Mouse (Mus musculus) heart, adult 2 months (tissue): ENCODE data around the gene Rgl1. TPM values are rescaled to one million over a fixed set of nuclear protein-coding genes. Genes with fewer than 3 reads are reported as not detected.

Source experiments
- DNase-seq, 2 experiments: peaks; one replicate each; pipeline ENCODE4 v3.0.0; 2021
- H3K27ac ChIP-seq: fragments of 200-600 bp; 2 replicates; pipeline ENCODE4 v1.8.1; 2022
- H3K27me3 ChIP-seq: fragments of 200-500 bp; 2 replicates; pipeline ENCODE4 v1.6.1; 2012; ENCODE audit warnings: mild to moderate bottlenecking, low read length, inconsistent platforms, mixed read lengths; ENCODE audit not compliant: control insufficient read depth, insufficient read depth
- H3K36me3 ChIP-seq: fragments of 200-500 bp; 2 replicates; pipeline ENCODE4 v1.6.1; 2012; ENCODE audit warnings: low read length, inconsistent platforms; ENCODE audit not compliant: control insufficient read depth, insufficient read depth
- H3K4me1 ChIP-seq: fragments of 200-500 bp; 2 replicates; pipeline ENCODE4 v1.6.1; 2011; ENCODE audit warnings: low read length; ENCODE audit not compliant: control insufficient read depth, insufficient read depth
- H3K4me3 ChIP-seq: fragments of 200-600 bp; 2 replicates; pipeline ENCODE4 v1.8.1; 2022
- H3K79me2 ChIP-seq: fragments of 200-500 bp; replicated peaks from 2 replicates; pipeline ENCODE4 v1.6.1; 2012; ENCODE audit warnings: mild to moderate bottlenecking, inconsistent platforms, low read length, moderate library complexity, mixed read lengths; ENCODE audit not compliant: control insufficient read depth, insufficient read depth
- H3K9ac ChIP-seq: fragments of 200-500 bp; 2 replicates; pipeline ENCODE4 v1.6.1; 2012; ENCODE audit warnings: low read depth, mild to moderate bottlenecking, control low read depth, inconsistent platforms, low read length, mixed read lengths
- CTCF ChIP-seq: fragments of 200-600 bp; IDR thresholded peaks from 2 replicates; pipeline ENCODE4 v1.8.1; 2022; ENCODE audit warnings: antibody characterized with exemption, mild to moderate bottlenecking, moderate library complexity
- EP300 ChIP-seq: fragments of 200-500 bp; IDR thresholded peaks from 2 replicates; pipeline ENCODE4 v1.6.1; 2011; ENCODE audit warnings: low read depth, low read length, control low read depth; ENCODE audit not compliant: insufficient read depth
- POLR2A ChIP-seq: fragments of 200-500 bp; IDR thresholded peaks from 2 replicates; pipeline ENCODE4 v1.6.1; 2011; ENCODE audit warnings: mild to moderate bottlenecking, low read depth, low read length, control low read depth; ENCODE audit not compliant: insufficient read depth
- WGBS: fragments of 180-500 bp; shearing (Covaris S2); methylation state at CpG from one replicate; pipeline ENCODE4 v1.1.7; 2018; 5-methylcytosine and 5-hydroxymethylcytosine counted together
- intact Hi-C: fragments of 180-260 bp; cut with DNase I; formaldehyde crosslinking; loops from one replicate; pipeline ENCODE4 v1.15.1; 2025
- polyA plus RNA-seq: library from polyadenylated mRNA; depleted of rRNA; stranded (reverse); fragments of >200 nt; gene quantifications from 2 replicates; pipeline ENCODE4 v1.2.3, GENCODE M21; 2012
- total RNA-seq, 2 experiments: library from RNA; stranded (reverse); gene quantifications; 2 replicates each; pipeline ENCODE4 v1.2.3; 2021

Rgl1 gene
- total and polyA plus RNA-seq, 3 experiments = 14.9 to 33.2 (median 28.4) TPM

DNA sequence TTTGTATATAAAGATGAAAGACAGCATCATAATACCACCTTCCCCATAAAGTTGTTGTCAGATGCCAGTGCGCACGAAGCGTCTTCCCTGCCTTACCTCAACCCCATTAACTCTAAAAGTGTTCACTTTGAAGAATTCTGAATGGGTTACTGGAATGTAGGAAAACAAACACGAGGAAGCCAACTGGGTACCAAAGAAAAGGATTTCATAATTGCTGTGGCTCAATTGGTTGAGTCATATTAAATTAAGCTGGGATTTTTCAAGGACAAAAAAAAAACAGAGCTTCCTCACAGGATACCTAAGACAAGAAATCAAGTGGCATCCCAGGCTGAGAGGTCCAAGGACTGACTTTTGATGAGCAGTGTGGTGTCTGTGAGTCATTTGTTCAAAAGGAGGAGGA lies 144.5 kb downstream of the Rgl1 start:
- 84% methylated on average over 4 of the region's 4 CpGs for WGBS
- H3K36me3 ChIP-seq = peaks cover 50% of the 10 kb centered on the region
- no peak overlapping the region for H3K9ac ChIP-seq
- TF ChIP-seq POLR2A = no peak
- TF ChIP-seq EP300 = no peak
- TF ChIP-seq CTCF = no peak
- DNase-seq = no peak
- peaks cover 25% of the 10 kb centered on the region for H3K4me1 ChIP-seq
- no peak overlapping the region for H3K4me3 ChIP-seq
- H3K27me3 ChIP-seq = no peaks in the 10 kb centered on the region
- H3K27ac ChIP-seq = no peak overlapping the region
- intact Hi-C loops = loop anchor here (2.0 to 5.0 kb wide), 2 partner anchors 15 to 44 kb away; no protein-coding TSS in a partner anchor
- peaks cover 4% of the 10 kb centered on the region for H3K79me2 ChIP-seq

DNA sequence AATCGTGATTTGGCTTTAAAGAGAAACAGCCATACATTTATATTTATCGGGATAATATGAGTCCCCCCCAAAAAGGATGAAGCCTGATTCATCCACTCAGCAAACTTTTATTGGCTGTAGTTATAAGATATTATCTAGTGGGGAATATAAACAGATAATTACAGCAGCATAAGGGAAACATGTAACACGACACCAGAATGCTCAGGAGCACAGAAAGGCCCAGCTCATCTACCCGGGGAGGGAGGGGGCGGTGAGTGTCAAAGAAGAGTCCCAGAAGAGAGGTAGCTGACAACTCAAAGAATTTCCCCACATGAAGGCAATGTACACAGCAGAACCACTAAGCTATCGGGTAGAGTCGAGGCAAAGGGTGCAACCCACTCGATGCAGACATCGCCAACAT lies 146.8 kb downstream of the Rgl1 start:
- no peak overlapping the region for H3K9ac ChIP-seq
- TF ChIP-seq POLR2A = no peak
- TF ChIP-seq EP300 = no peak
- TF ChIP-seq CTCF = no peak
- 58% methylated on average over 9 of the region's 9 CpGs for WGBS
- no peak overlapping the region; the same call in 1 of the 2 replicates for H3K27ac ChIP-seq
- H3K79me2 ChIP-seq = peaks cover 6% of the 10 kb centered on the region
- peaks cover 34% of the 10 kb centered on the region for H3K4me1 ChIP-seq
- H3K4me3 ChIP-seq = no peak overlapping the region
- peaks cover 60% of the 10 kb centered on the region for H3K36me3 ChIP-seq
- DNase-seq = no peak
- intact Hi-C loops = no loop called here
- H3K27me3 ChIP-seq = no peaks in the 10 kb centered on the region

- H3K79me2 ChIP-seq = peaks cover 6% of the 10 kb centered on the region
- H3K36me3 ChIP-seq = peaks cover 63% of the 10 kb centered on the region
- TF ChIP-seq EP300 = no peak
- TF ChIP-seq CTCF = no peak
- TF ChIP-seq POLR2A = no peak
- no peak for DNase-seq
- H3K9ac ChIP-seq = no peak overlapping the region
- intact Hi-C loops = no loop called here
- H3K4me3 ChIP-seq = no peak overlapping the region
- no peak overlapping the region; the same call in 1 of the 2 replicates for H3K27ac ChIP-seq
- WGBS = 77% methylated on average over 3 of the region's 3 CpGs
- H3K4me1 ChIP-seq = peaks cover 36% of the 10 kb centered on the region
- no peaks in the 10 kb centered on the region for H3K27me3 ChIP-seq
Observed at GRCm38 (mm10) chr1:152618896-152619295, 147.3 kb downstream of the Rgl1 start.

- H3K27ac ChIP-seq = peak overlapping the region; percentile 62
- peaks cover 6% of the 10 kb centered on the region for H3K79me2 ChIP-seq
- TF ChIP-seq EP300 (no peak), CTCF (peak; percentile 72), POLR2A (no peak)
- H3K27me3 ChIP-seq = no peaks in the 10 kb centered on the region
- DNase-seq = no peak
- H3K9ac ChIP-seq = no peak overlapping the region
- intact Hi-C loops = no loop called here
- H3K4me3 ChIP-seq = no peak overlapping the region
- peaks cover 63% of the 10 kb centered on the region for H3K36me3 ChIP-seq
- 59% methylated on average over 1 of the region's 1 CpGs for WGBS
- H3K4me1 ChIP-seq = peaks cover 37% of the 10 kb centered on the region
Observed at GRCm38 (mm10) chr1:152618381-152618780, 147.8 kb downstream of the Rgl1 start.

GRCm38 (mm10) chr1:152617745-152618342 lies 148.3 kb downstream of the Rgl1 start:
- DNase-seq = peak in 1 of 2 experiments; percentile 52

GRCm38 (mm10) chr1:152616777-152617057 lies 149.4 kb downstream of the Rgl1 start:
- intact Hi-C loops = loop anchor here (2.0 kb wide), 1 partner anchor 18 kb away; no protein-coding TSS in a partner anchor
- DNase-seq = no peak
- Histone ChIP-seq H3K4me1 (peaks cover 46% of the 10 kb centered on the region), H3K27ac (peak overlapping the region; percentile 62; the same call in 1 of the 2 replicates), H3K27me3 (no peaks in the 10 kb centered on the region), H3K9ac (peak overlapping the region; percentile 11; the same call in 1 of the 2 replicates), H3K36me3 (peaks cover 63% of the 10 kb centered on the region), H3K79me2 (peaks cover 6% of the 10 kb centered on the region; the same call in 1 of the 2 replicates), H3K4me3 (no peak overlapping the region)
- TF ChIP-seq CTCF (no peak), POLR2A (no peak), EP300 (no peak)

More at GRCm38 (mm10) chr1:152617745-152618342, 148.3 kb downstream of the Rgl1 start:
- peaks cover 6% of the 10 kb centered on the region for H3K79me2 ChIP-seq
- peaks cover 40% of the 10 kb centered on the region for H3K4me1 ChIP-seq
- intact Hi-C loops = loop anchor here (2.0 kb wide), 1 partner anchor 19 kb away; no protein-coding TSS in a partner anchor
- no peak overlapping the region for H3K4me3 ChIP-seq
- 22% methylated on average over 10 of the region's 10 CpGs for WGBS
- H3K27me3 ChIP-seq = no peaks in the 10 kb centered on the region
- peaks cover 66% of the 10 kb centered on the region for H3K36me3 ChIP-seq
- peak overlapping the region; percentile 26 for H3K9ac ChIP-seq
- H3K27ac ChIP-seq = peak overlapping the region; percentile 62
- TF ChIP-seq EP300 (no peak), CTCF (no peak), POLR2A (no peak)
